Mouse (Mus musculus): ENCODE measurements at regions not wholly inside any gene's neighbourhood (a gene's known extent, or its start where the extent isn't known, plus 50 kb on each side); places are given as distances from the start of the nearest gene placed in this dataset.
A peak's percentile ranks its signal among the peaks of the same experiment; 100 is the strongest.

GRCm38 (mm10) chr3:61849317-61849716 is 483.6 kb upstream of the B430305J03Rik start:
- Histone ChIP-seq H3K4me1 (ENCODE audit: control insufficient read depth, insufficient read depth, low read length) (no peaks in the 10 kb centered on the region), H3K27ac (ENCODE audit: control insufficient read depth, insufficient read depth, low read depth, low read length, poor library complexity) (no peak overlapping the region), H3K4me3 (replicated peaks; ENCODE audit: control insufficient read depth, low read depth, low read length) (no peak overlapping the region)
- TF ChIP-seq POLR2A (IDR thresholded peaks at IDR 0.05; ENCODE audit: borderline replicate concordance, control insufficient read depth, low read depth, low read length) (no peak), CTCF (IDR thresholded peaks at IDR 0.05; ENCODE audit: control insufficient read depth, insufficient read depth, low read length) (no peak)
- 77% methylated on average over 2 of the region's 2 CpGs for WGBS

DNA sequence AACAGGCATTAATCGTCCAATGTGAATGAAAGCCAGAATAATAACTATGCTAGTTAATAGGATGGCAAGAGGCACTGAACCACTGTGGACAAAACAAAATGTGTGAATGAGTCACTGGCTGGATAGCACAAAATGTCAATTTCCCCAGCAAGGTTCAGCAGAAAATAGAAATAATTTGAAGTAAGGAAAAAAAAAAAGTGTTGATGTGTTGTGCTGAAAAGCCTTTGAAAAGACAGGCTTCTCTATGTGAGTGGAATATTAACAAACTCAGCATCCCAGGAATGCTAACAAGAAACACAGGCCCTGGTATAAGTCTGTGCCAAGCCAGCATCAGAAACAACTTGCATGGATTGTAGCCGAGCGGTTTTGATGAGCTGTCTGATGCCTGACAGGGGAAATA is 481.0 kb upstream of the B430305J03Rik start:
- TF ChIP-seq POLR2A (IDR thresholded peaks at IDR 0.05; ENCODE audit: borderline replicate concordance, control insufficient read depth, low read depth, low read length) = no peak
- TF ChIP-seq CTCF (IDR thresholded peaks at IDR 0.05; ENCODE audit: control insufficient read depth, insufficient read depth, low read length) = no peak
- Histone ChIP-seq H3K4me1 (ENCODE audit: control insufficient read depth, insufficient read depth, low read length) (no peaks in the 10 kb centered on the region), H3K27ac (ENCODE audit: control insufficient read depth, insufficient read depth, low read depth, low read length, poor library complexity) (no peak overlapping the region), H3K4me3 (replicated peaks; ENCODE audit: control insufficient read depth, low read depth, low read length) (no peak overlapping the region)
- 90% methylated on average over 3 of the region's 3 CpGs for WGBS

DNA sequence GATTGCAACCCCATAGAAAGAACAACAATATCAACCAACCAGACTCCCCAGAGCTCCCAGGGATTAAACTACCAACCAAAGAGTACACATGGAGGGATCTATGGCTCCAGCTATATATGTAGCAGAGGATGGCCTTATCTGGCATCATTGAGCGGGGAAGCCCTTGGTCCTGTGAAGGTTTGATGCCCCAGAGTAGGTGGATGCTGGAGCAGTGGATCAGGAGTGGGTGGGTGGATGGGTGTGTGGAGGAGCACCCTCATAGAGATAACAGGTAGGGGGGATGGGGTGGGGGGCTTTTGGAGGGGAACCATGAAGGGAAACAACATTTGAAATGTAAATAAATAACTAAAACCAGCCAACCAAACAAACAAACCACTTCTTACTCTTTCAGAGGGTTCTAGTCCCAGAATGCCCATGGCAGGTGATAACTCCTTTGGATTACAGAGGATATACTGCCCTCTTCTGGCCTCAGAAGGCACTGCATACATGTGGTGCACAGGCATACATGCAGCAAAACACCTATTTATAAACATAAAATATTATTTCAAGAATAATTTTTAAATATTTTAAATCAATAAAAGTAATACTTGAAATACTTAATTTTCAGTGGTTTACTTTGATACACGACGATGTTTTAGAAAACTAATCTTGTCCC is 473.7 kb upstream of the B430305J03Rik start:
- Histone ChIP-seq H3K4me1 (ENCODE audit: control insufficient read depth, insufficient read depth, low read length) (no peaks in the 10 kb centered on the region), H3K4me3 (replicated peaks; ENCODE audit: control insufficient read depth, low read depth, low read length) (no peak overlapping the region), H3K27ac (ENCODE audit: control insufficient read depth, insufficient read depth, low read depth, low read length, poor library complexity) (no peak overlapping the region)
- 62% methylated on average over 3 of the region's 3 CpGs for WGBS
- peak; percentile 20; the same call in 1 of the 2 replicates for TF ChIP-seq CTCF (IDR thresholded peaks at IDR 0.05; ENCODE audit: control insufficient read depth, insufficient read depth, low read length)
- TF ChIP-seq POLR2A (IDR thresholded peaks at IDR 0.05; ENCODE audit: borderline replicate concordance, control insufficient read depth, low read depth, low read length) = no peak

DNA sequence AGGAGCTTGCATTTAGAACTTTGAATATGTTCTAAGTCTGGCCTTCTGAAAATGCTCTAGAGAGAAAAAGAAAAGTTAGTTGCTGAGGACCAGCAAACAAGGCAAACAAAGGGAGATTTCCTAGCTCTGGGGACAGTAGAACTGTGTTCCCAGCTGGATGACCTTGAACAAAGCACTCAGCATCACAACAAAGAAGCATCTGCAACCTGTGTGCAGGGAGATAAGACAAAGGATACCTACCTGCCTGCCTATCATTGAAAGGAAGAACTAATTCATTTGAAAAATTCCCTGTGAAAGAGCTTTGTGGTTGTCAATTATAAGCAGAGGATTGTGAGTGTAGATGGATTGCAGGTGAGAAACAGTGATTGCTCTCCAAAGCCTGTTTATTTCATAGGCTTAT is 451.1 kb upstream of the B430305J03Rik start:
- TF ChIP-seq POLR2A (IDR thresholded peaks at IDR 0.05; ENCODE audit: borderline replicate concordance, control insufficient read depth, low read depth, low read length) = no peak
- no peak for TF ChIP-seq CTCF (IDR thresholded peaks at IDR 0.05; ENCODE audit: control insufficient read depth, insufficient read depth, low read length)
- Histone ChIP-seq H3K4me3 (replicated peaks; ENCODE audit: control insufficient read depth, low read depth, low read length) (no peak overlapping the region), H3K4me1 (ENCODE audit: control insufficient read depth, insufficient read depth, low read length) (no peaks in the 10 kb centered on the region), H3K27ac (ENCODE audit: control insufficient read depth, insufficient read depth, low read depth, low read length, poor library complexity) (no peak overlapping the region)

- Histone ChIP-seq H3K27ac (ENCODE audit: control insufficient read depth, insufficient read depth, low read depth, low read length, poor library complexity) (no peak overlapping the region), H3K4me3 (replicated peaks; ENCODE audit: control insufficient read depth, low read depth, low read length) (no peak overlapping the region), H3K4me1 (ENCODE audit: control insufficient read depth, insufficient read depth, low read length) (no peaks in the 10 kb centered on the region)
- no peak for TF ChIP-seq CTCF (IDR thresholded peaks at IDR 0.05; ENCODE audit: control insufficient read depth, insufficient read depth, low read length)
- TF ChIP-seq POLR2A (IDR thresholded peaks at IDR 0.05; ENCODE audit: borderline replicate concordance, control insufficient read depth, low read depth, low read length) = no peak
- 83% methylated on average over 2 of the region's 2 CpGs for WGBS
Observed at GRCm38 (mm10) chr3:61796021-61796420, 430.3 kb upstream of the B430305J03Rik start.

GRCm38 (mm10) chr3:61790674-61791073 is 424.9 kb upstream of the B430305J03Rik start:
- WGBS = 37% methylated on average over 4 of the region's 4 CpGs

More at GRCm38 (mm10) chr3:61790674-61791073, 424.9 kb upstream of the B430305J03Rik start:
- TF ChIP-seq CTCF (IDR thresholded peaks at IDR 0.05; ENCODE audit: control insufficient read depth, insufficient read depth, low read length) (no peak), POLR2A (IDR thresholded peaks at IDR 0.05; ENCODE audit: borderline replicate concordance, control insufficient read depth, low read depth, low read length) (no peak)
- Histone ChIP-seq H3K27ac (ENCODE audit: control insufficient read depth, insufficient read depth, low read depth, low read length, poor library complexity) (no peak overlapping the region), H3K4me1 (ENCODE audit: control insufficient read depth, insufficient read depth, low read length) (no peaks in the 10 kb centered on the region), H3K4me3 (replicated peaks; ENCODE audit: control insufficient read depth, low read depth, low read length) (no peak overlapping the region)

Measured in bone marrow, adult 2 months (tissue).